Mouse (Mus musculus) embryonic facial prominence, embryonic 15.5 days (tissue): Measurements from ENCODE around the gene 1700016K19Rik. TPM values are rescaled to one million over a fixed set of nuclear protein-coding genes. Genes with fewer than 3 reads are reported as not detected.
A peak's percentile ranks its signal among the peaks of the same experiment; 100 is the strongest.

Source experiments
- ATAC-seq: fragments of 200-750 bp; cut with Nextera tagmentation; 2 replicates; pipeline ENCODE4 v1.8.0; 2017; ENCODE audit warnings: low read depth, moderate TSS enrichment; ENCODE audit not compliant: insufficient number of reproducible peaks, low FRiP score, low TSS enrichment
- H3K27ac ChIP-seq: fragments of 300-500 bp; sonication (generic); replicated peaks from 2 replicates; pipeline ENCODE4 v1.5.1; 2015; ENCODE audit warnings: mild to moderate bottlenecking, inconsistent platforms
- H3K27me3 ChIP-seq: fragments of 300-500 bp; sonication (generic); 2 replicates; pipeline ENCODE4 v1.6.1; 2015; ENCODE audit warnings: inconsistent platforms
- H3K36me3 ChIP-seq: fragments of 300-500 bp; sonication (generic); 2 replicates; pipeline ENCODE4 v1.6.1; 2015; ENCODE audit warnings: mild to moderate bottlenecking, inconsistent platforms
- H3K4me1 ChIP-seq: fragments of 300-500 bp; sonication (generic); 2 replicates; pipeline ENCODE4 v1.6.1; 2015; ENCODE audit warnings: inconsistent platforms
- H3K4me2 ChIP-seq: fragments of 300-500 bp; sonication (generic); replicated peaks from 2 replicates; pipeline ENCODE4 v1.6.1; 2015; ENCODE audit warnings: mild to moderate bottlenecking, inconsistent platforms
- H3K4me3 ChIP-seq: fragments of 300-500 bp; sonication (generic); replicated peaks from 2 replicates; pipeline ENCODE4 v1.5.1; 2015; ENCODE audit warnings: mild to moderate bottlenecking, inconsistent platforms
- H3K9ac ChIP-seq: fragments of 300-500 bp; sonication (generic); 2 replicates; pipeline ENCODE4 v1.6.1; 2015; ENCODE audit warnings: inconsistent platforms
- H3K9me3 ChIP-seq: fragments of 300-500 bp; sonication (generic); replicated peaks from 2 replicates; pipeline ENCODE4 v1.6.1; 2016; ENCODE audit warnings: inconsistent platforms
- WGBS: fragments of 180-500 bp; shearing (Covaris S2); methylation state at CpG from one replicate; pipeline ENCODE4 v1.1.7; 2015; 5-methylcytosine and 5-hydroxymethylcytosine counted together
- polyA plus RNA-seq: library from polyadenylated mRNA; unstranded; fragments of >200 nt; fragmentation: Nextera tagmentation; extraction: Ambion mirVana; gene quantifications from 2 replicates; pipeline ENCODE4 v1.2.1, GENCODE M21; 2015

Gene 1700016K19Rik
- polyA plus RNA-seq, 1 experiment from 2014 or later = 19.2 TPM

DNA sequence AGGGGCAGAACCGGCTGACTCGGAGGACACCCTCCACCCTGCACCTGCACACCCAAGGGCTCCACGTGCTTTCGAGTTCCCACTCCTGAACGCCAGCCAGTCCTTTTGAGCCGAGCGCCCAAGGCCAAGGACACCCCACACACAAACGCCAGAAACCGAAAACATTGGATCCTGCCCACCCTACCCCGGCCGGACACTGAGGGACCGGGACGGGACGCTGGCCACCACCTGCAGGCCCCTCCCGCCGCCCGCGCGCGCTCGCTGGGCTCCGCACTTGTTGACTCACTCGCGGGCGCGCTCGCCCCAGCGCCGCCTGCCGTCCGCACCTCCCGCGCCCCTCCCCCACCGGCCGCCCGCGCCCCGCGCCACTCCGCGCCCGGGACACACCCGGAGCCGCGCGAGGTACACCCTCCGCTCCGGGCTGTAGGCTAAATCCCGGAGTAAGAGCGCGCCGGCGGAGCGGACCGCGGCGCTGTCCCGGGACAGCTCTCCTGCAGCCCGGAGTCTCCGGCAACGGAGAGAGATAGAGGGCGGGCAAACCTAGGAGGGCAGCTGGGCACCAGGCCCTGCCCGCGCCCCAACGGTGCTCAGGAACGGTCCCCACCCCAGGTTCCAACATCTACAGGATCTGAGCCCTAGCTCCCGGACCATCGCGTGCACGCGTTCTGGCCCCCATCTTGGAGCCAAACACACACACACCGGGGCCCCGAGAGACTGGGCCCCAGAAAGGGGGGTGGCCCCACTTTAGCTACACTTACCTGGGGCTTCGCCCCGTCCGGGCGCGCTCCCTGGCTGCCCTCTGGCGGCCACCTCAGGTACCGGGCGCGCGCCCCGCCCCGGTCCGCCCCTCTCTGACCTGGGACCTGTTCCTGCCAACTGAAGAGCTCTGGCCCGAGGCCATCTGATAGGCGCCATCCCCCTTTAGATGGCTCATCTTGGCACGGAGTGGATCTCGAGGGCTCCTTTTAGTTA, 33.0 kb upstream of the 1700016K19Rik start:
- under 1% methylated on average over 87 of the region's 90 CpGs for WGBS
- Histone ChIP-seq H3K4me1 (peaks cover 30% of the 10 kb centered on the region), H3K9me3 (no peaks in the 10 kb centered on the region), H3K27ac (peak overlapping the region; percentile 44), H3K27me3 (0 out of 2 replicates have a peak, but pooled peaks cover 15% of the 10 kb centered on the region), H3K4me2 (peak overlapping the region; percentile 97), H3K9ac (peak overlapping the region; percentile 26; the same call in 1 of the 2 replicates), H3K4me3 (peak overlapping the region; percentile 55), H3K36me3 (no peaks in the 10 kb centered on the region)
- peak; percentile 64 for ATAC-seq

DNA sequence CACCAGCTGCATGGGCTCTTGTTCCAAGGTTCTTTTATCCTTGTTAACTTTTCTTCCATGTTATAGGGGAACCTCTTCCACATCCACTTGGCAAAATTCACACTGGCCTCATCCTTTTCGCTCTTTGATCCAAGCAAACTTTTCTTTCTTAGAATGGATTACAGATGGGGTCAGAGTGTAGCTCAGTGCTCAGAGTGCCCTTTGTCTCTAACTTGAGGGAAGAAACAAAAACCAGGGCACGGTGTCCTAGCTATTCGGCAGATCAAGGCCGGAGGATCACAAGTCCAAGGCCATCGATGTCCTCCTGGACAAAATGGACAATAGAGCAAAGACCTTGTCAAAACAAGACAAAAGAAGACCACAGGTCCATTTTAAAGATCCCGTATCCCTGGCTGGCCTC, 31.0 kb upstream of the 1700016K19Rik start:
- Histone ChIP-seq H3K4me2 (no peak overlapping the region), H3K9me3 (no peaks in the 10 kb centered on the region), H3K4me3 (no peak overlapping the region), H3K4me1 (peaks cover 33% of the 10 kb centered on the region), H3K27ac (no peak overlapping the region), H3K36me3 (no peaks in the 10 kb centered on the region), H3K9ac (no peak overlapping the region), H3K27me3 (0 out of 2 replicates have a peak, but pooled peaks cover 15% of the 10 kb centered on the region)
- WGBS = 88% methylated on average over 6 of the region's 6 CpGs
- ATAC-seq = no peak

DNA sequence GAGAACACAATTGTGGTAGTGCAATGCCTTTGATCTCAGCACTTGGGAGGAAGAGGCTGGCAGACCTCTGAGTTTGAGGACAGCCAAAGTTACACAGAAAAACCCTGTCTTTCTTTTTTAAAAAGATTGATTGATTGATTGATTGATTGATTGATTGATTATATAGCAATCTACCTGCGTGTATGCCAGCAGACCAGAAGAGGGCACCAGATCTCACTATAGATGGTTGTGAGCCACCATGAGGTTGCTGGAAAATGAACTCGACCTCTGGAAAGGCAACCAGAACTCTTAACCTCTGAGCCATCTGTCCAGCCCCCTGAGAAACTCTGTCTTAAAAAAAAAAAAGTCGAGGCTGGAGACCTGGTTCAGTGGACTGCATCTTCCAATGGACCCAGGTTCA, 29.1 kb upstream of the 1700016K19Rik start:
- 25% methylated on average over 3 of the region's 3 CpGs for WGBS
- no peaks in the 10 kb centered on the region for H3K36me3 ChIP-seq
- H3K27me3 ChIP-seq = 0 out of 2 replicates have a peak, but pooled peaks cover 14% of the 10 kb centered on the region
- H3K9ac ChIP-seq = no peak overlapping the region
- H3K4me1 ChIP-seq = peaks cover 20% of the 10 kb centered on the region
- H3K4me2 ChIP-seq = no peak overlapping the region
- no peaks in the 10 kb centered on the region for H3K9me3 ChIP-seq
- H3K27ac ChIP-seq = no peak overlapping the region
- ATAC-seq = no peak
- H3K4me3 ChIP-seq = no peak overlapping the region

DNA sequence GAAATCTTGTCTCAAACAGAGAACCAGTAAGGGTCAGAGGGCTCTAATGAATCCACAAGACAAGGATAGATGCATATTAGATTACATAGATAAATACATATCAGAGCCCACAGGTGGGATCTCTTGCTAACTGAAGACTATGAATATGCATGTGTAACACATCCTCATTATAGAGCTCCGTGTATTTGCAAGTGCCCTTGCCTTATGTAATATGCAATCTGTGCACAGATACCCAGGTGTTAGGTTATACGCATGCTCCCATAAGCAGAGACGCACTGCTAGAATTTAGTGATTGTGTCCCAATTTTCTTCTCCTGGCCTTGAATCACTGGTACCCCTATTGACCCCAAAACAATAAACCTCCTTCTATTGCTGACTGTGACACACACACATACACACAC, 27.5 kb upstream of the 1700016K19Rik start:
- no peak for ATAC-seq
- WGBS = 80% methylated on average over 3 of the region's 3 CpGs
- H3K9me3 ChIP-seq = no peaks in the 10 kb centered on the region

DNA sequence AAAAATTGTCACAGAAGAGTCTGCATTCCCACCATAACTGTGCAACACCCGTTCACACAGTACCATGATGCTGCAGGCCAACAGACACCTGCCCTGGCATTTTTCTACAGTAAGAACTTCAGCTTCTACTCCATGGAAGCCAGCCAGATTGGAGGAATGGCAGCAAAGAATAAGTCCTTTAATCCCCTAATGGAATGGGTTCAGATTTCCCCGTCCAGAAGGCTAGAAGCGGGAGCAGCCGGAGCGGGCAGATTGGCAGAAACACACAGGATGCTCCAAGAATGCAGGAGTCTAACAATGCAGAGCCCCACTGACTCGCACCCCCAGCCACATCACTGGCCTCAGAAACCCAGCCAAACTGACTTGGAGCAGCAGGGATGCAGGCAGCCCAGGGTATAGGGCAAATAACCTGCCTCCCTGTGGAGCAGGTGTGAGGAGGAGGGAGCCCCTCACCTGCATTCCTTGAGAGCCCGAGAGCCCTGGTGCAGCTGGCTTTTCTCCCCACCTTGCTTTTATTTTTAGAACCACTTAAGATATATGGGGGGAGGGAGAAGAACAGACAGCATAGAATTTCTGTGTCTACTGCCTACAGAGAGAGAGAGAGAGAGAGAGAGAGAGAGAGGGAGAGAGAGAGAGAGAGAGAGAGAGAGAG, 26.7 kb upstream of the 1700016K19Rik start:
- Histone ChIP-seq H3K9me3 (no peaks in the 10 kb centered on the region), H3K9ac (no peak overlapping the region), H3K4me3 (no peak overlapping the region), H3K4me2 (no peak overlapping the region), H3K4me1 (0 out of 2 replicates have a peak, but pooled peaks cover 4% of the 10 kb centered on the region), H3K36me3 (no peaks in the 10 kb centered on the region), H3K27me3 (0 out of 2 replicates have a peak, but pooled peaks cover 5% of the 10 kb centered on the region), H3K27ac (no peak overlapping the region)
- ATAC-seq = no peak
- WGBS = 18% methylated on average over 7 of the region's 7 CpGs

More for the DNA sequence above, 27.5 kb upstream of the 1700016K19Rik start:
- H3K4me3 ChIP-seq = no peak overlapping the region
- H3K4me2 ChIP-seq = no peak overlapping the region
- H3K4me1 ChIP-seq = peaks cover 6% of the 10 kb centered on the region; the same call in 1 of the 2 replicates
- 0 out of 2 replicates have a peak, but pooled peaks cover 9% of the 10 kb centered on the region for H3K27me3 ChIP-seq
- no peaks in the 10 kb centered on the region for H3K36me3 ChIP-seq
- H3K9ac ChIP-seq = no peak overlapping the region
- H3K27ac ChIP-seq = no peak overlapping the region

DNA sequence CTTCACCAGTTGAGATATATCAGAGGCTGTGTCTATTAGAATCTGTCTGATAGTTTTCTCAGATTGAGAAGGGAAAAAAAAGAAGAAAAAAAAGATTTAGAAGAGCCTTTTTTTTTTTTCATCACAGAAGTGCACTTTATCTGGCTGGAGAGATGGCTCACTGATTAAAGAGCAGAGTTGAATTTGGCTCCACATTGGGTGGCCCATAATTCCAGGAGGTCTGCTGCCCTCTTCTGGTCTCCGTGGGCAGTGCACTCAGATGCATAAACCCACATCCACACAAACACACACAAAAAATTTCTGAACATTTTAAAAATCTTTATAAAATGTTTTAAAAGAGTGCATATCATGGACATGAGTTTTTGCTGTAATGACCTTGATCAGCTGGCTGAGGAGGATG, 25.7 kb upstream of the 1700016K19Rik start:
- no peak overlapping the region for H3K27ac ChIP-seq
- 84% methylated on average over 1 of the region's 1 CpGs for WGBS

DNA sequence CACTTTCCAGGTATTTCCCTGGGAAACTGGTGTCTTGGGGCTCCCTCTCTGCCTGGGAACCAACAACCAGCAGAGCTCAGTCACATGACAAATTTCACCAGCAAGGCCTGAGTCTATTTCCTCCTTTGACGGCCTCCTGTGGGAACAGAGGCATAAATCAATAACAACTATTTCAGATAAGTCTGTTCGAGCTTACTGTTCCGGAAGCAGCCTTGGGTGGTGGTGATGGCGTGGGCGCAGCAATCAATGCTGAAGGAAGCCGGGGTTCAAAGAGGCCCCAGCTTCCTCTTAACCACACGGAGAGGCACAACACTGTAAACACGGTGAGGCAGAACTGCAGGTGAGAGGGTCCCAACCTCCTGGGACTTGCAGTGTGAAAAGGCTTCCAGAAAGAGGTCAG, 23.0 kb upstream of the 1700016K19Rik start:
- no peak overlapping the region for H3K27ac ChIP-seq
- no peak overlapping the region for H3K4me3 ChIP-seq
- H3K4me1 ChIP-seq = 0 out of 2 replicates have a peak, but pooled peaks cover 4% of the 10 kb centered on the region
- no peak overlapping the region for H3K9ac ChIP-seq
- no peaks in the 10 kb centered on the region for H3K9me3 ChIP-seq
- no peaks in the 10 kb centered on the region for H3K36me3 ChIP-seq
- no peaks in the 10 kb centered on the region for H3K27me3 ChIP-seq
- 62% methylated on average over 8 of the region's 8 CpGs for WGBS
- ATAC-seq = no peak
- H3K4me2 ChIP-seq = no peak overlapping the region

More for the DNA sequence above, 25.7 kb upstream of the 1700016K19Rik start:
- Histone ChIP-seq H3K27me3 (no peaks in the 10 kb centered on the region), H3K4me3 (no peak overlapping the region), H3K9ac (no peak overlapping the region), H3K4me1 (0 out of 2 replicates have a peak, but pooled peaks cover 4% of the 10 kb centered on the region), H3K9me3 (no peaks in the 10 kb centered on the region), H3K4me2 (no peak overlapping the region), H3K36me3 (no peaks in the 10 kb centered on the region)
- no peak for ATAC-seq

DNA sequence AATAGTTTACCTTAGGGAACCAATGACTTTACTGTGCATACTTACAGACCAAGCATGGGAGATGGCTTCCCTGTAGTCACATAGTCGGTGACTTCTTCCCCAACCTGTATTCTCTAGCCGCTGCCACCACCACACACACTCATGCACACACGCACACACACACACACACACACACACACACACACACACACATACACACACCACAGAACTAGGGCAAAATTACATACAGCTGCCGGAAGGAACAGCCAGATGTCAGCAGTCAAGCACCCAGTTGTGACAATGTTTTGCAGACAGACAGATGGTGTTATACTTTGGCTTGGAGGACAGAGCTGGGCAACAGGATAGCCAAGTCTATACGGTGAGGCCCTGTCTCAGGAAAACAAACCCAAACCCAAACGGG, 21.7 kb upstream of the 1700016K19Rik start:
- Histone ChIP-seq H3K4me2 (no peak overlapping the region), H3K27ac (no peak overlapping the region), H3K4me3 (no peak overlapping the region), H3K4me1 (0 out of 2 replicates have a peak, but pooled peaks cover 1% of the 10 kb centered on the region), H3K36me3 (no peaks in the 10 kb centered on the region), H3K9ac (no peak overlapping the region), H3K9me3 (0 out of 2 replicates have a peak, but pooled peaks cover 2% of the 10 kb centered on the region), H3K27me3 (no peaks in the 10 kb centered on the region)
- 58% methylated on average over 6 of the region's 6 CpGs for WGBS
- ATAC-seq = no peak

DNA sequence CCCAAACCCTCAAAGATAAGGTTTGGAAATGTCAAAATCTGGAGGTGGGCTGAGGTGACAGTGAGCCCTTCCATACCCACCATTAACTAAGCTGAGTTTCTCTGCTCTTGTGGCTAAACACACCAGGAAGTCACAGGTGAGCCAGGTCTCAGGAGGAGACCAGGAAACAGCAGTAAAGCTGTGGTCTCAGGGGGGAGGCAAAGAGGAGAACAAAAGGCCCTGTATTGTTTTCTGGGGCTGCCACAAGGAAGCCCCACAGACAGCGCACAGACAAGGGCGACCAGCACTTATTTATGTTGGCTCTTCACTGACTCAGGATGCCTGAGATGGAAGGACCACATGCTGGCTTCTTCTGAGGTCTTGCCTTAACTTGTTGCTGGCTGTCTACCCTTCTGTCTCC, 19.3 kb upstream of the 1700016K19Rik start:
- no peak overlapping the region for H3K4me3 ChIP-seq
- H3K9ac ChIP-seq = no peak overlapping the region
- H3K27me3 ChIP-seq = no peaks in the 10 kb centered on the region
- H3K36me3 ChIP-seq = no peaks in the 10 kb centered on the region
- no peak overlapping the region for H3K27ac ChIP-seq
- WGBS = 38% methylated on average over 2 of the region's 2 CpGs
- H3K4me2 ChIP-seq = no peak overlapping the region
- H3K9me3 ChIP-seq = 0 out of 2 replicates have a peak, but pooled peaks cover 4% of the 10 kb centered on the region
- no peak for ATAC-seq
- no peaks in the 10 kb centered on the region for H3K4me1 ChIP-seq

DNA sequence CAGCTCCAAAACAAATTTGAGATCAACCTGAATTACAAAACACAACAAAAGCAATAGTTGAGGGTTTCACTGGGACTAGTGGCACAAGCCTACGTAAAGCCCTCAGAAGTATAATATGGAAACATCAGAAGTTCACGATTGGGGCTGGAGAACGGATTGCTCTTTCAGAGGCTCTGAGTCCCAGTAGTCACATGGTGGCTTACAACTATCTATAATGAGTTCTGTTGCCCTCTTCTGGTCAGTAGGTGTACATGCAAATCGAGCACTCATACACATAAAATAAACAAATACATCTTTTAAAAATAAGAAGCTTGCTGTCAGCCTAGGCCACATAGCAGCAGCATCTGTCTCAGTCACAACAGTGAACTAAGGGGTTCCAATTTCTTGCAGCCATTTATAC, 16.5 kb upstream of the 1700016K19Rik start:
- H3K27me3 ChIP-seq = no peaks in the 10 kb centered on the region
- H3K4me2 ChIP-seq = no peak overlapping the region
- H3K4me1 ChIP-seq = no peaks in the 10 kb centered on the region
- no peaks in the 10 kb centered on the region for H3K36me3 ChIP-seq
- 69% methylated on average over 4 of the region's 4 CpGs for WGBS
- no peak overlapping the region for H3K9ac ChIP-seq
- H3K27ac ChIP-seq = no peak overlapping the region
- 0 out of 2 replicates have a peak, but pooled peaks cover 4% of the 10 kb centered on the region for H3K9me3 ChIP-seq
- no peak for ATAC-seq
- H3K4me3 ChIP-seq = no peak overlapping the region

DNA sequence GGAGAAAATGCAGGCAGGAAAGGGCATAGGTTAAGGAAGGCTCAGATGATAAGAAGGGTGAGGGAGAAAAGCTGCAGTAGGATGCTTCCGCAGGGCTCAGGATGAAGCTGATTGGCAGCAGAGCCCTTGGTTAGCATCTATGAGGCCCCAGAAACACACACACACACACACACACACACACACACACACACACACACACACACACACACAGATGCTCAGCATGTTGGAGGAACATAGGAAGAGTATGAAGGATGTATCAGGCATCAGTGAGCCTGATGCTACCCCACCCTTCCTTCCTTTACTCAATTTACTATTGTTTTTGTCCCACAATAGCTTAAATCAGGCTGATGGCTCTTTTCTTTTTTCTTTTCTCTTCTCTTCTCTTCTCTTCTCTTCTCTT, 15.1 kb upstream of the 1700016K19Rik start:
- no peaks in the 10 kb centered on the region for H3K27me3 ChIP-seq
- no peak overlapping the region for H3K9ac ChIP-seq
- H3K9me3 ChIP-seq = 0 out of 2 replicates have a peak, but pooled peaks cover 4% of the 10 kb centered on the region
- 75% methylated on average over 1 of the region's 1 CpGs for whole genome bisulfite sequencing
- H3K4me3 ChIP-seq = no peak overlapping the region
- H3K4me2 ChIP-seq = no peak overlapping the region
- no peaks in the 10 kb centered on the region for H3K36me3 ChIP-seq
- ATAC-seq = no peak
- no peak overlapping the region for H3K27ac ChIP-seq
- H3K4me1 ChIP-seq = no peaks in the 10 kb centered on the region
